Mouse (Mus musculus) forebrain, embryonic 14.5 days (tissue): Measurements from ENCODE around the gene Casp7. TPM values are rescaled to one million over a fixed set of nuclear protein-coding genes. Genes with fewer than 3 reads are reported as not detected.

ENCODE experiments used
- ATAC-seq: fragments of 200-750 bp; cut with Nextera tagmentation; 2 replicates; pipeline ENCODE4 v1.8.0; 2017; ENCODE audit warnings: mild to moderate bottlenecking, moderate library complexity
- DNase-seq: peaks from one replicate; pipeline ENCODE4 v3.0.0-alpha.2; 2015; ENCODE audit warnings: low spot score
- H3K27ac ChIP-seq: fragments of 300-500 bp; sonication (generic); 2 replicates; pipeline ENCODE4 v1.5.1; 2014; ENCODE audit warnings: low read depth, mild to moderate bottlenecking, control low read depth, low read length, moderate library complexity
- H3K27me3 ChIP-seq: fragments of 300-500 bp; sonication (generic); replicated peaks from 2 replicates; pipeline ENCODE4 v1.6.1; 2014; ENCODE audit warnings: low read length, control low read depth, mixed read lengths; ENCODE audit not compliant: control insufficient read depth, insufficient read depth
- H3K36me3 ChIP-seq: fragments of 300-500 bp; sonication (generic); 2 replicates; pipeline ENCODE4 v1.6.1; 2014; ENCODE audit warnings: low read length, control low read depth; ENCODE audit not compliant: control insufficient read depth, insufficient read depth
- H3K4me1 ChIP-seq: fragments of 300-500 bp; sonication (generic); 2 replicates; pipeline ENCODE4 v1.6.1; 2014; ENCODE audit warnings: antibody characterized with exemption, low read length, control low read depth; ENCODE audit not compliant: control insufficient read depth, insufficient read depth
- H3K4me2 ChIP-seq: fragments of 300-500 bp; sonication (generic); 2 replicates; pipeline ENCODE4 v1.6.1; 2014; ENCODE audit warnings: mild to moderate bottlenecking, control low read depth, low read length
- H3K4me3 ChIP-seq: fragments of 300-500 bp; sonication (generic); 2 replicates; pipeline ENCODE4 v1.5.1; 2014; ENCODE audit warnings: low read depth, low read length, control low read depth
- H3K9ac ChIP-seq: fragments of 300-500 bp; sonication (generic); 2 replicates; pipeline ENCODE4 v1.6.1; 2014; ENCODE audit warnings: mild to moderate bottlenecking, low read length, control low read depth, moderate library complexity
- H3K9me3 ChIP-seq: fragments of 300-500 bp; sonication (generic); replicated peaks from 2 replicates; pipeline ENCODE4 v1.6.1; 2016; ENCODE audit warnings: low read length, control low read depth, mixed read lengths; ENCODE audit not compliant: control insufficient read depth
- WGBS: fragments of 180-500 bp; shearing (Covaris S2); extraction: QIAGEN DNeasy Blood & Tissue Kit; methylation state at CpG from one replicate; pipeline ENCODE4 v1.1.7; 2014; 5-methylcytosine and 5-hydroxymethylcytosine counted together
- polyA plus RNA-seq: library from polyadenylated mRNA; unstranded; fragments of >200 nt; fragmentation: Nextera tagmentation; extraction: Ambion mirVana; gene quantifications from 2 replicates; pipeline ENCODE4 v1.2.1, GENCODE M21; 2014

Casp7 gene
- polyA plus RNA-seq, 1 experiment from 2014 or later, result 13.1 TPM

- Histone ChIP-seq H3K4me3 (no peak overlapping the region), H3K27ac (no peak overlapping the region), H3K4me1 (peaks cover 3% of the 10 kb centered on the region; the same call in 1 of the 2 replicates), H3K27me3 (no peaks in the 10 kb centered on the region), H3K9me3 (no peaks in the 10 kb centered on the region), H3K4me2 (no peak overlapping the region), H3K36me3 (no peaks in the 10 kb centered on the region), H3K9ac (no peak overlapping the region)
- no peak for ATAC-seq
- peak; percentile 52 for DNase-seq
- 49% methylated on average over 2 of the region's 2 CpGs for WGBS
Measured at GRCm38 (mm10) chr19:56460241-56460640, 63.3 kb downstream of the Casp7 start.

GRCm38 (mm10) chr19:56461522-56462101 is 64.7 kb downstream of the Casp7 start, which contains the start of gene Plekhs1:
Gene Plekhs1, plus strand, starts transcription at chr19:56461640.
- ATAC-seq (no peak), DNase-seq (peak; percentile 48)
- Histone ChIP-seq H3K4me2 (no peak within 1 kb of the TSS), H3K36me3 (no peaks in the 10 kb centered on the region), H3K9ac (no peak within 1 kb of the TSS), H3K27ac (no peak within 1 kb of the TSS), H3K4me3 (no peak within 1 kb of the TSS), H3K4me1 (peaks cover 3% of the 10 kb centered on the region; the same call in 1 of the 2 replicates), H3K9me3 (no peaks in the 10 kb centered on the region), H3K27me3 (no peaks in the 10 kb centered on the region)
- 42% methylated on average over 10 of the region's 10 CpGs for WGBS

- no peak overlapping the region for H3K9ac ChIP-seq
- no peaks in the 10 kb centered on the region for H3K27me3 ChIP-seq
- no peak overlapping the region for H3K27ac ChIP-seq
- H3K4me2 ChIP-seq, result no peak overlapping the region
- no peak overlapping the region for H3K4me3 ChIP-seq
- no peak for ATAC-seq
- 71% methylated on average over 4 of the region's 4 CpGs for whole genome bisulfite sequencing
- H3K4me1 ChIP-seq, result peaks cover 3% of the 10 kb centered on the region; the same call in 1 of the 2 replicates
- H3K9me3 ChIP-seq, result no peaks in the 10 kb centered on the region
- H3K36me3 ChIP-seq, result no peaks in the 10 kb centered on the region
- DNase-seq, result no peak
Measured at GRCm38 (mm10) chr19:56462786-56463185, 65.9 kb downstream of the Casp7 start.

GRCm38 (mm10) chr19:56466486-56466885 is 69.6 kb downstream of the Casp7 start:
- no peak overlapping the region for H3K4me2 ChIP-seq
- no peak overlapping the region for H3K9ac ChIP-seq
- no peak for DNase-seq
- H3K36me3 ChIP-seq, result no peaks in the 10 kb centered on the region
- 70% methylated on average over 8 of the region's 8 CpGs for WGBS
- H3K9me3 ChIP-seq, result no peaks in the 10 kb centered on the region
- no peaks in the 10 kb centered on the region for H3K27me3 ChIP-seq
- H3K4me1 ChIP-seq, result peaks cover under 1% of the 10 kb centered on the region; the same call in 1 of the 2 replicates
- H3K4me3 ChIP-seq, result no peak overlapping the region
- no peak overlapping the region for H3K27ac ChIP-seq
- ATAC-seq, result no peak

- no peak overlapping the region for H3K27ac ChIP-seq
- H3K4me1 ChIP-seq, result peaks cover 15% of the 10 kb centered on the region; the same call in 1 of the 2 replicates
- H3K4me3 ChIP-seq, result no peak overlapping the region
- no peak overlapping the region for H3K9ac ChIP-seq
- ATAC-seq, result no peak
- H3K4me2 ChIP-seq, result no peak overlapping the region
- 0 out of 2 replicates have a peak, but pooled peaks cover 2% of the 10 kb centered on the region for H3K27me3 ChIP-seq
- H3K9me3 ChIP-seq, result no peaks in the 10 kb centered on the region
- H3K36me3 ChIP-seq, result no peaks in the 10 kb centered on the region
- 77% methylated on average over 14 of the region's 14 CpGs for WGBS
- DNase-seq, result no peak
Measured at GRCm38 (mm10) chr19:56470286-56471020, 73.5 kb downstream of the Casp7 start.

GRCm38 (mm10) chr19:56471934-56472333 is 75.0 kb downstream of the Casp7 start:
- DNase-seq (no peak), ATAC-seq (no peak)
- Histone ChIP-seq H3K9ac (no peak overlapping the region), H3K4me1 (peaks cover 18% of the 10 kb centered on the region; the same call in 1 of the 2 replicates), H3K36me3 (no peaks in the 10 kb centered on the region), H3K4me3 (no peak overlapping the region), H3K27ac (no peak overlapping the region), H3K27me3 (0 out of 2 replicates have a peak, but pooled peaks cover 2% of the 10 kb centered on the region), H3K9me3 (no peaks in the 10 kb centered on the region), H3K4me2 (no peak overlapping the region)
- WGBS, result 67% methylated on average over 10 of the region's 10 CpGs

GRCm38 (mm10) chr19:56474869-56475550 is 78.1 kb downstream of the Casp7 start:
- no peak overlapping the region for H3K4me3 ChIP-seq
- 66% methylated on average over 19 of the region's 19 CpGs for WGBS
- no peaks in the 10 kb centered on the region for H3K36me3 ChIP-seq
- H3K27me3 ChIP-seq, result 0 out of 2 replicates have a peak, but pooled peaks cover 2% of the 10 kb centered on the region
- ATAC-seq, result no peak
- no peak overlapping the region for H3K4me2 ChIP-seq
- H3K27ac ChIP-seq, result no peak overlapping the region
- H3K4me1 ChIP-seq, result peaks cover 21% of the 10 kb centered on the region; the same call in 1 of the 2 replicates
- DNase-seq, result no peak
- H3K9me3 ChIP-seq, result no peaks in the 10 kb centered on the region
- H3K9ac ChIP-seq, result no peak overlapping the region

DNA sequence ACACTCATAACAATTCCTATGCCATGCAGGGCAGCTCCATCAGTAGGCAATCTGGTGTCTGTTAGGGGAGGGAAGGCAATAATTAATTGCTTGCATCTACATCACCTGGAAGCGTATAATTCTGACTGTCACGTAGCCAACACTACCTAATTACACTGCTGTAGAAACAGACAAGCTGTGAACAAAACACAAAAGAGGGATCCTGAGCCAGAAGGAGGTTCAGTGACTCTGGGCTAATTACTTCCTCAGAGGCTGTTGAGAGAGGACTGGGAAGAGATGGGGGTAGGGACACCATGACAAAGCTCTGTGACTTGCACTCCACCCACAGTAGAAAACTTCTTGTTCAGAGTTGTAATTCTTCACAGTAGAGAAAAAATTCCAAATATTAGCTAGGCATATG is 79.6 kb downstream of the Casp7 start:
- Histone ChIP-seq H3K4me2 (no peak overlapping the region), H3K4me1 (peaks cover 21% of the 10 kb centered on the region; the same call in 1 of the 2 replicates), H3K9me3 (no peaks in the 10 kb centered on the region), H3K27ac (no peak overlapping the region), H3K4me3 (no peak overlapping the region), H3K36me3 (no peaks in the 10 kb centered on the region), H3K27me3 (0 out of 2 replicates have a peak, but pooled peaks cover 2% of the 10 kb centered on the region), H3K9ac (no peak overlapping the region)
- ATAC-seq (peak; percentile 80), DNase-seq (peak; percentile 83)
- WGBS, result 4% methylated on average over 2 of the region's 2 CpGs
